Mouse (Mus musculus) liver, embryonic 14.5 days (tissue): ENCODE data around the gene Zfp593.

Source experiments
- CTCF ChIP-seq: IDR thresholded peaks from 2 replicates; pipeline ENCODE4 v1.5.1; 2016; ENCODE audit warnings: antibody characterized with exemption, low read depth, control low read depth
- EP300 ChIP-seq: IDR thresholded peaks from 2 replicates; pipeline ENCODE4 v1.6.1; 2016; ENCODE audit warnings: antibody characterized with exemption, low read depth

- TF ChIP-seq EP300 (no peak), CTCF (no peak)
Observed at GRCm38 (mm10) chr4:134293692-134294163, 48.3 kb upstream of the Zfp593 start.
